Mouse (Mus musculus) hindbrain, postnatal 0 days (tissue): ENCODE measurements around the gene Adcy2. TPM values are rescaled to one million over a fixed set of nuclear protein-coding genes. Genes with fewer than 3 reads are reported as not detected.

Source experiments
- ATAC-seq: fragments of 200-750 bp; cut with Nextera tagmentation; 2 replicates; pipeline ENCODE4 v1.8.0; 2017; ENCODE audit warnings: mild to moderate bottlenecking, moderate TSS enrichment, moderate library complexity
- DNase-seq: peaks from one replicate; pipeline ENCODE4 v3.0.0-alpha.2; 2015; ENCODE audit warnings: low spot score
- H3K27ac ChIP-seq: fragments of 300-500 bp; sonication (generic); 2 replicates; pipeline ENCODE4 v1.5.1; 2014; ENCODE audit warnings: mild to moderate bottlenecking
- H3K27me3 ChIP-seq: fragments of 300-500 bp; sonication (generic); 2 replicates; pipeline ENCODE4 v1.6.1; 2014; ENCODE audit warnings: low read length, mixed read lengths; ENCODE audit not compliant: insufficient read depth
- H3K36me3 ChIP-seq: fragments of 300-500 bp; sonication (generic); 2 replicates; pipeline ENCODE4 v1.6.1; 2014; ENCODE audit warnings: low read length, mixed read lengths; ENCODE audit not compliant: insufficient read depth
- H3K4me1 ChIP-seq: fragments of 300-500 bp; sonication (generic); 2 replicates; pipeline ENCODE4 v1.6.1; 2014; ENCODE audit warnings: antibody characterized with exemption, low read length, mixed read lengths; ENCODE audit not compliant: insufficient read depth
- H3K4me2 ChIP-seq: fragments of 300-500 bp; sonication (generic); 2 replicates; pipeline ENCODE4 v1.6.1; 2014; ENCODE audit warnings: low read depth, mild to moderate bottlenecking, low read length, moderate library complexity, mixed read lengths
- H3K4me3 ChIP-seq: fragments of 300-500 bp; sonication (generic); 2 replicates; pipeline ENCODE4 v1.5.1; 2014; ENCODE audit warnings: low read length
- H3K9ac ChIP-seq: fragments of 300-500 bp; sonication (generic); replicated peaks from 2 replicates; pipeline ENCODE4 v1.6.1; 2014; ENCODE audit warnings: mild to moderate bottlenecking, low read length, moderate library complexity, mixed read lengths
- H3K9me3 ChIP-seq: fragments of 300-500 bp; sonication (generic); 2 replicates; pipeline ENCODE4 v1.6.1; 2016; ENCODE audit warnings: low read length, mixed read lengths
- CTCF ChIP-seq: IDR thresholded peaks from 2 replicates; pipeline ENCODE4 v1.5.1; 2016; ENCODE audit warnings: antibody characterized with exemption, control low read depth, low read depth
- WGBS: fragments of 180-500 bp; shearing (Covaris S2); extraction: QIAGEN DNeasy Blood & Tissue Kit; methylation state at CpG from one replicate; pipeline ENCODE4 v1.1.7; 2014; 5-methylcytosine and 5-hydroxymethylcytosine counted together
- polyA plus RNA-seq: library from polyadenylated mRNA; unstranded; fragments of >200 nt; fragmentation: Nextera tagmentation; extraction: Ambion mirVana; gene quantifications from 2 replicates; pipeline ENCODE4 v1.2.1, GENCODE M21; 2015
- total RNA-seq: library from RNA; depleted of rRNA; stranded (reverse); fragments of >200 nt; gene quantifications from 2 replicates; pipeline ENCODE4 v1.2.3, GENCODE M21; 2014

The Adcy2 gene
- total and polyA plus RNA-seq, 2 experiments from 2014 or later: 16.7 to 44.2 TPM

DNA sequence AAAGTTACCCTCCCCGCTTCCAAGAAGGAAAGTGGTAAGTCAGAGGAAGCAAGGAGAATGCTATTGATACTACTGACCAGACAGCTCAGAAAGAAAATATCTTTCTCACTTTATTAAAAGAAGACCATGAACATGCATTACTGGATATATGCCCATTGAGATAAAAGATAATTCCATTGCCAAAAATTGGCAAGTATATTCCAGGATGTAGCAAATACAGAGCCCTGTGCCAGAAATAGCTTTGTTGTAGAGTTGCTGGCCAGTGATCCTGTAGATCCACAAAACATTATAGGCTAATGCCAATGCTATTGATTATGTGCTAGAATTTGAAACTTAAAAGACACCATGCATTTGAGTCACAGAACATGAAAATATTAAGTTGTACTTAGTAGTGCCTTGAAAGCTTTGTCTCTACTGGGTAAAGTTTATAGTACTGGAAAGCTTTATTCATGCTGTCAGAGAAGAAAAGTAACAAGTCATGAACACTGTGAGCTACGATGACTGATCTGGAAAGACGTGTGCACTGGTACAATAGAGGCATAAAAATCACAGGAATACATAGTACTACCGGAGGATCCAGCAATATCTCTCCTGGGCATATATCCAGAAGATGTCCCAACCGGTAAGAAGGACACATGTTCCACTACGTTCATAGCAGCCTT, 221.2 kb downstream of the Adcy2 start:
- WGBS: 90% methylated on average over 6 of the region's 6 CpGs
- no peak overlapping the region for H3K4me2 ChIP-seq
- ATAC-seq: no peak

DNA sequence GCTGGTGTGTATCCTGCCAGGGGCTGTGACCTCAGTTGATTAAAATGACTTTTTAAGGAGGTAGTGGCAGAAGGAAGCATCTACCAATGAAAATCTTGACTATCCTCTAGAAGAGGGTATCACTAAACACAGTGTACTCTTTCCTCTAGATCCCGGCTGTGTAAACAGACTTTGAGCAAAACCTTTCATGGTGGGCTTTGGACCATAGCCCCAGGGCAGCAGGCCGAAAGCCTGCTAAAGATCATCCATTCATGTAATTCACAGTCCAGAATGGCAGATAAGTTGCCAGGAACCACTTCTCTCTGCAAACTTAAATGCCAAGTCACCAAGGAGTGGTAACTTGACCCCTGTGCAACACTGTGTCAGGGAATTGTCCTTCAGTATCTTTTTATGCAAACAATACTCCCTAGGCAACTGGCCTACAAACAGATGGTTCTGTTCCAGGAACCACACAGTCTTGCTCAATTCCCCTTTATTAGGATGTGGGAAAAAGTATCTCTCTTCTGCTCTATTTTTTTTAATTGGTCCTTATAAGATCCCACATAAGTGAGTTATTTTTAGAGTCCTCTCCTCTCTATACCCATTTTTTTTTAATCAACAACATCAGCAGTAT, 225.6 kb downstream of the Adcy2 start:
- WGBS: 54% methylated on average over 2 of the region's 2 CpGs
- ATAC-seq: no peak
- no peaks in the 10 kb centered on the region for H3K9me3 ChIP-seq

More for the DNA sequence above, 221.2 kb downstream of the Adcy2 start:
- no peak for DNase-seq
- H3K36me3 ChIP-seq: no peaks in the 10 kb centered on the region
- no peak overlapping the region for H3K9ac ChIP-seq
- no peak for TF ChIP-seq CTCF
- H3K4me3 ChIP-seq: no peak overlapping the region
- H3K27me3 ChIP-seq: no peaks in the 10 kb centered on the region
- no peaks in the 10 kb centered on the region for H3K4me1 ChIP-seq
- H3K27ac ChIP-seq: no peak overlapping the region
- H3K9me3 ChIP-seq: no peaks in the 10 kb centered on the region

DNA sequence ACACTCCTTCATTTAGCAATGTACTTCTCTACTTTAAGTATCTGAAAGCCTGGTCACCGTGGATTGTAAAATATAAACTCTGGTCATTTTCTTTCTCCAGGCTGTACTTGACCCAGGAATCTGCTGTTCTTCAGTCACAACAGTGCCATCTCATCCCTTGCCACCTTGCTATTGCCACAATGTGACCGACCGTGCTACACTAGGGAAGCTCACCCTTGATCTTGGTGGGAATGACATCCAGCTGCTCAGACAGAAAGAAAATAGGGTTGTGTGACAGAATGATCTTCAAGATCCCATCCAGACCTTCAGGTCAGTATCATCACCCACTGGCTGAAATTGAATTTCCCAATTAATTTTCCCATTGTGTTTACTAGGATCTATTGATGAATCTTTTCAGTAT, 230.8 kb downstream of the Adcy2 start:
- WGBS: 96% methylated on average over 3 of the region's 3 CpGs
- DNase-seq (no peak), ATAC-seq (no peak)
- H3K27ac ChIP-seq: no peak overlapping the region
- H3K4me2 ChIP-seq: no peak overlapping the region
- no peaks in the 10 kb centered on the region for H3K9me3 ChIP-seq
- no peak overlapping the region for H3K9ac ChIP-seq
- no peak for TF ChIP-seq CTCF
- no peaks in the 10 kb centered on the region for H3K27me3 ChIP-seq
- H3K36me3 ChIP-seq: no peaks in the 10 kb centered on the region
- H3K4me3 ChIP-seq: no peak overlapping the region
- no peaks in the 10 kb centered on the region for H3K4me1 ChIP-seq

More for the DNA sequence above, 225.6 kb downstream of the Adcy2 start:
- H3K9ac ChIP-seq: no peak overlapping the region
- H3K36me3 ChIP-seq: no peaks in the 10 kb centered on the region
- no peak overlapping the region for H3K4me2 ChIP-seq
- no peak for TF ChIP-seq CTCF
- no peaks in the 10 kb centered on the region for H3K27me3 ChIP-seq
- no peak for DNase-seq
- H3K4me3 ChIP-seq: no peak overlapping the region
- no peaks in the 10 kb centered on the region for H3K4me1 ChIP-seq
- H3K27ac ChIP-seq: no peak overlapping the region

GRCm38 (mm10) chr13:68765896-68766578, 233.3 kb downstream of the Adcy2 start:
- ATAC-seq (no peak), DNase-seq (no peak)
- Histone ChIP-seq H3K4me3 (no peak overlapping the region), H3K36me3 (no peaks in the 10 kb centered on the region), H3K27me3 (no peaks in the 10 kb centered on the region), H3K4me2 (no peak overlapping the region), H3K27ac (no peak overlapping the region), H3K4me1 (no peaks in the 10 kb centered on the region), H3K9me3 (no peaks in the 10 kb centered on the region), H3K9ac (no peak overlapping the region)
- no peak for TF ChIP-seq CTCF
- WGBS: 84% methylated on average over 8 of the region's 8 CpGs

- Histone ChIP-seq H3K4me1 (no peaks in the 10 kb centered on the region), H3K4me2 (no peak overlapping the region), H3K27ac (no peak overlapping the region), H3K36me3 (no peaks in the 10 kb centered on the region), H3K4me3 (no peak overlapping the region), H3K9me3 (no peaks in the 10 kb centered on the region), H3K27me3 (no peaks in the 10 kb centered on the region), H3K9ac (no peak overlapping the region)
- WGBS: 85% methylated on average over 3 of the region's 3 CpGs
- DNase-seq (no peak), ATAC-seq (no peak)
- TF ChIP-seq CTCF: no peak
Measured at GRCm38 (mm10) chr13:68764614-68765013, 234.7 kb downstream of the Adcy2 start.

DNA sequence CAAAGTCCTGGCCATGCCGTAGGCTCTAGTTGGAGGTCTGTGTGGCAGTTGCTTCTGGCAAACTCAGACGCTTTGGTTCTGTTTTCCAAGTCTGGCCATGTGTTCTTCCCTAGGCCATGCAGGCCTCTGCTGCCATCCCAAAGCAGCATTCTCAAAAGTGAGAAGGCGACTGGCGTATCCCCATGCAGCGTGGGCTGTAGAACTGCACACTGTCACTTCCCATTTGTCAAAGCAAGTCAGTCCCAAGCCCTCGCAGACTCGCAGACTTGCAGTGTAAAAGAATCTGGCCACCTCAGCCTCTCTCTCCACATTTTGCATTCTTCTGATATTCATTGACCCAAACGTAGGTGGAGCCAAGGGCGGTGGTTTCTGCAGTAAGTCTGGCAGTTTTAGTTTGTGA, 249.5 kb downstream of the Adcy2 start:
- DNase-seq (no peak), ATAC-seq (no peak)
- WGBS: 68% methylated on average over 9 of the region's 9 CpGs

More for the DNA sequence above, 249.5 kb downstream of the Adcy2 start:
- Histone ChIP-seq H3K36me3 (no peaks in the 10 kb centered on the region), H3K4me1 (no peaks in the 10 kb centered on the region), H3K9ac (no peak overlapping the region), H3K9me3 (no peaks in the 10 kb centered on the region), H3K27ac (no peak overlapping the region), H3K4me3 (no peak overlapping the region), H3K4me2 (no peak overlapping the region), H3K27me3 (no peaks in the 10 kb centered on the region)
- no peak for TF ChIP-seq CTCF
